Mouse (Mus musculus) ES-Bruce4 (cell line): ENCODE measurements around the gene Ccdc63.

Experiments used
- CTCF ChIP-seq: IDR thresholded peaks from one replicate; pipeline ENCODE4 v1.8.1; 2011; ENCODE audit warnings: low read depth, low read length
- EP300 ChIP-seq: IDR thresholded peaks from 2 replicates; pipeline ENCODE4 v1.6.1; 2011; ENCODE audit warnings: low read depth, low read length; ENCODE audit not compliant: insufficient read depth
- POLR2A ChIP-seq: IDR thresholded peaks from one replicate; pipeline ENCODE4 v1.8.1; 2011; ENCODE audit warnings: low read length; ENCODE audit not compliant: insufficient read depth

- no peak for TF ChIP-seq CTCF
- TF ChIP-seq EP300 = no peak
- TF ChIP-seq POLR2A = no peak
Observed at GRCm38 (mm10) chr5:122092794-122093193, 47.8 kb downstream of the Ccdc63 start.
